Mouse (Mus musculus): Measurements from ENCODE around the gene Itga9. TPM values are rescaled to one million over a fixed set of nuclear protein-coding genes. Genes with fewer than 3 reads are reported as not detected.

The Itga9 gene
- polyA plus RNA-seq, 1 experiment from 2014 or later = 12.2 TPM

GRCm38 (mm10) chr9:118862852-118863260 lies 256.4 kb downstream of the Itga9 start:
- no peaks in the 10 kb centered on the region for H3K36me3 ChIP-seq
- no peak overlapping the region for H3K27ac ChIP-seq
- no peak for ATAC-seq
- peaks cover 11% of the 10 kb centered on the region; the same call in 1 of the 2 replicates for H3K4me1 ChIP-seq (replicated peaks)
- H3K27me3 ChIP-seq (replicated peaks) = no peaks in the 10 kb centered on the region
- H3K4me2 ChIP-seq (replicated peaks) = no peak overlapping the region
- H3K9ac ChIP-seq = no peak overlapping the region
- H3K4me3 ChIP-seq (replicated peaks) = no peak overlapping the region
- no peaks in the 10 kb centered on the region for H3K9me3 ChIP-seq
- WGBS = 45% methylated on average over 9 of the region's 9 CpGs

DNA sequence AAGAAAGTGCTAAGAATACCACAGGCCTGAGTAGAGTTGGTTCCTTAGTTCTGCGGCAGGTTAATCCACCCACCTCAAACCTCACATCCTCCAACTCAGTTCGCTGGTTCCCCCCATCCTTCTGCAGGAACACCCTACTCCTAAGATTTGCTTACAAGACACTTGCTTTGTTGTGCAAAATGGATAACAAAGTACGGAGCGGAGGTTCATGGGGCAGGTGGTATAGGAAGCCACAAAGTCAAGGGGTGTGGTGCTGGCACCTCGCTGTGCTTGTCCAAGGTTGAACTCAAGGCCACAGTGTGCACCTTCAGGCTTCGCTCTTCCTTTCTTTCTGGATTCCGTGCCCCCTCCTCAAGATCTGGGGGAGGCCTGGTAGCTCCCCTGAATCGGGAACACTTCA lies 257.0 kb downstream of the Itga9 start:
- no peaks in the 10 kb centered on the region for H3K36me3 ChIP-seq
- H3K4me2 ChIP-seq (replicated peaks) = no peak overlapping the region
- no peak for ATAC-seq
- peaks cover 11% of the 10 kb centered on the region; the same call in 1 of the 2 replicates for H3K4me1 ChIP-seq (replicated peaks)
- no peak overlapping the region for H3K9ac ChIP-seq
- no peak overlapping the region for H3K27ac ChIP-seq
- H3K9me3 ChIP-seq = no peaks in the 10 kb centered on the region
- no peaks in the 10 kb centered on the region for H3K27me3 ChIP-seq (replicated peaks)
- 94% methylated on average over 8 of the region's 8 CpGs for WGBS
- H3K4me3 ChIP-seq (replicated peaks) = no peak overlapping the region

- ATAC-seq = no peak
Observed at GRCm38 (mm10) chr9:118866949-118867348, 260.5 kb downstream of the Itga9 start.

GRCm38 (mm10) chr9:118867851-118868250 lies 261.4 kb downstream of the Itga9 start:
- Histone ChIP-seq H3K4me2 (replicated peaks) (no peak overlapping the region), H3K9me3 (no peaks in the 10 kb centered on the region), H3K9ac (no peak overlapping the region), H3K27ac (no peak overlapping the region), H3K36me3 (no peaks in the 10 kb centered on the region), H3K27me3 (replicated peaks) (no peaks in the 10 kb centered on the region), H3K4me3 (replicated peaks) (no peak overlapping the region), H3K4me1 (replicated peaks) (no peaks in the 10 kb centered on the region)
- 85% methylated on average over 8 of the region's 8 CpGs for WGBS
- ATAC-seq = no peak

More at GRCm38 (mm10) chr9:118866949-118867348, 260.5 kb downstream of the Itga9 start:
- Histone ChIP-seq H3K27me3 (replicated peaks) (no peaks in the 10 kb centered on the region), H3K4me2 (replicated peaks) (no peak overlapping the region), H3K27ac (no peak overlapping the region), H3K4me1 (replicated peaks) (0 out of 2 replicates have a peak, but pooled peaks cover 4% of the 10 kb centered on the region), H3K36me3 (no peaks in the 10 kb centered on the region), H3K4me3 (replicated peaks) (no peak overlapping the region), H3K9me3 (no peaks in the 10 kb centered on the region), H3K9ac (no peak overlapping the region)
- WGBS = 98% methylated on average over 2 of the region's 2 CpGs

DNA sequence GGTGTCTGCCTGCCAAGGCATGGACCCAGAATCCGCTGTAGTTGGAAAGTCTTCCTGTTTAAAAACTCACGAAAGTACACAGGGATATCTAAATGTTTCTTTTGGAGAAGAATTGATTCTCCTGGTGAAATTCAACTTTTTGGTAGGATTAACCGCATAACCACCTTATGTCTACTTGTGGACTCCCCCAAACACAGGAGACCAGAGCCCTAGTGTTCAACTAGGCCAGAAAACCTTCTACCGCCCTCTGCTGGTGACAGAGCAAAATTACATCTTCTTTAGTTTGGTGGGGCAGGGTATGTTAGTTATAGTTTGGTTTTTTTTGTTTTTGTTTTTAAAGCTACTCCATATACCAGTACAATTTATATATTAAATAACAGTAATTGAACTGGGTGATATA lies 264.6 kb downstream of the Itga9 start:
- WGBS = 50% methylated on average over 4 of the region's 4 CpGs
- Histone ChIP-seq H3K36me3 (0 out of 2 replicates have a peak, but pooled peaks cover 6% of the 10 kb centered on the region), H3K4me1 (replicated peaks) (peaks cover 6% of the 10 kb centered on the region), H3K27ac (no peak overlapping the region), H3K27me3 (replicated peaks) (no peaks in the 10 kb centered on the region), H3K4me2 (replicated peaks) (no peak overlapping the region), H3K9me3 (no peaks in the 10 kb centered on the region), H3K4me3 (replicated peaks) (no peak overlapping the region), H3K9ac (no peak overlapping the region)
- ATAC-seq = no peak

DNA sequence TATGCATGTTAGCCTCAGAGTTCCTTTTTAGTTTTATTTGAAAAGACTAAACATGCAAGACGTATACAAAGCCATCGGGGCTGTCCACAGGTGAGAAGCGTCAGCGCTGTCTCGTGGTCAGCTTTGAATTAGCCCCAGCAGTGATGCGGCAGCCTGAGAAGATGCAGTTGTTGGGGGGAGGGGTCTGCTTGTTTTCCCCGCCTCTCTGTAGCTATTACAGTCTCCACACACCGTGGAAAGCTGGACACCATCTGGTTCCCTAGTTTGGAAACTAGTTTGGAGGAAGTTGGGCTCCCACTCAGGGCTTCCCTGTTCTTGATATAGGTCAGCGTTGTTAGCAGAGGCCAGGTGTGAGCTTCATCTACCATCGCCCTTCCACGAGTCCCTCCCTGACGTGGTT lies 266.5 kb downstream of the Itga9 start:
- Histone ChIP-seq H3K4me1 (replicated peaks) (peaks cover 8% of the 10 kb centered on the region), H3K27ac (no peak overlapping the region), H3K4me3 (replicated peaks) (no peak overlapping the region), H3K36me3 (0 out of 2 replicates have a peak, but pooled peaks cover 6% of the 10 kb centered on the region), H3K27me3 (replicated peaks) (no peaks in the 10 kb centered on the region), H3K4me2 (replicated peaks) (no peak overlapping the region), H3K9me3 (no peaks in the 10 kb centered on the region), H3K9ac (no peak overlapping the region)
- WGBS = 57% methylated on average over 12 of the region's 12 CpGs
- ATAC-seq = no peak

- Histone ChIP-seq H3K27ac (no peak overlapping the region), H3K36me3 (0 out of 2 replicates have a peak, but pooled peaks cover 6% of the 10 kb centered on the region), H3K9ac (no peak overlapping the region), H3K9me3 (no peaks in the 10 kb centered on the region), H3K4me1 (replicated peaks) (peaks cover 8% of the 10 kb centered on the region), H3K4me2 (replicated peaks) (no peak overlapping the region), H3K4me3 (replicated peaks) (no peak overlapping the region), H3K27me3 (replicated peaks) (no peaks in the 10 kb centered on the region)
- 92% methylated on average over 3 of the region's 3 CpGs for WGBS
- no peak for ATAC-seq
Observed at GRCm38 (mm10) chr9:118873596-118873995, 267.1 kb downstream of the Itga9 start.

DNA sequence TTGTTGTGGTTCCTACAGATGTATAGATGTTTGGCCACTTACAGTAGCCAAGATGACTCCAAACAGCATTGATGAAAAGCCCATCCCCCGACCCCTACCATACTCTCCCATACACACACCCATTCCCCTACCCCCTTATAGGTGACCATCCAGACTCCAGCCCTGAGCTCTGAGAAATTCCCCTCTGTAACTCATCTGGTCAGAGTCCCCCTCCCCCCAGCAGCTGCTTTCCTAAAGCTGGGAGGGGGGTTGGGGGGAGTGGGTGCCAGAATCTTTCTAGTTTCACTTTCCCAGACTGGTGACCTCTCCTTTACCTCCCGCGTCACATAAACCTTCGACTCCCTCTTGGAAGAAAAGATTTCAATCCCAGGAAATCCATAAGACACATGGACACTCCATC lies 269.2 kb downstream of the Itga9 start:
- H3K27me3 ChIP-seq (replicated peaks) = no peaks in the 10 kb centered on the region
- H3K4me2 ChIP-seq (replicated peaks) = no peak overlapping the region
- H3K27ac ChIP-seq = no peak overlapping the region
- peaks cover 8% of the 10 kb centered on the region for H3K4me1 ChIP-seq (replicated peaks)
- no peak overlapping the region for H3K9ac ChIP-seq
- ATAC-seq = 0 out of 2 replicates have a peak, but pooled peaks have one; percentile 25
- H3K36me3 ChIP-seq = 0 out of 2 replicates have a peak, but pooled peaks cover 6% of the 10 kb centered on the region
- H3K4me3 ChIP-seq (replicated peaks) = no peak overlapping the region
- WGBS = 43% methylated on average over 4 of the region's 4 CpGs
- no peaks in the 10 kb centered on the region for H3K9me3 ChIP-seq

- ATAC-seq = no peak
- no peak overlapping the region for H3K4me3 ChIP-seq (replicated peaks)
- 0 out of 2 replicates have a peak, but pooled peaks cover 6% of the 10 kb centered on the region for H3K36me3 ChIP-seq
- H3K9ac ChIP-seq = no peak overlapping the region
- no peak overlapping the region for H3K27ac ChIP-seq
- peaks cover 8% of the 10 kb centered on the region for H3K4me1 ChIP-seq (replicated peaks)
- no peaks in the 10 kb centered on the region for H3K27me3 ChIP-seq (replicated peaks)
- WGBS = 85% methylated on average over 10 of the region's 10 CpGs
- H3K4me2 ChIP-seq (replicated peaks) = no peak overlapping the region
- no peaks in the 10 kb centered on the region for H3K9me3 ChIP-seq
Observed at GRCm38 (mm10) chr9:118876902-118877301, 270.4 kb downstream of the Itga9 start.

- WGBS = 77% methylated on average over 7 of the region's 7 CpGs
- ATAC-seq = no peak
- H3K4me1 ChIP-seq (replicated peaks) = peaks cover 8% of the 10 kb centered on the region
- no peaks in the 10 kb centered on the region for H3K9me3 ChIP-seq
- H3K36me3 ChIP-seq = 0 out of 2 replicates have a peak, but pooled peaks cover 6% of the 10 kb centered on the region
- H3K4me2 ChIP-seq (replicated peaks) = no peak overlapping the region
- no peak overlapping the region for H3K4me3 ChIP-seq (replicated peaks)
- no peaks in the 10 kb centered on the region for H3K27me3 ChIP-seq (replicated peaks)
- H3K9ac ChIP-seq = no peak overlapping the region
- H3K27ac ChIP-seq = no peak overlapping the region
Observed at GRCm38 (mm10) chr9:118877365-118878008, 271.0 kb downstream of the Itga9 start.

DNA sequence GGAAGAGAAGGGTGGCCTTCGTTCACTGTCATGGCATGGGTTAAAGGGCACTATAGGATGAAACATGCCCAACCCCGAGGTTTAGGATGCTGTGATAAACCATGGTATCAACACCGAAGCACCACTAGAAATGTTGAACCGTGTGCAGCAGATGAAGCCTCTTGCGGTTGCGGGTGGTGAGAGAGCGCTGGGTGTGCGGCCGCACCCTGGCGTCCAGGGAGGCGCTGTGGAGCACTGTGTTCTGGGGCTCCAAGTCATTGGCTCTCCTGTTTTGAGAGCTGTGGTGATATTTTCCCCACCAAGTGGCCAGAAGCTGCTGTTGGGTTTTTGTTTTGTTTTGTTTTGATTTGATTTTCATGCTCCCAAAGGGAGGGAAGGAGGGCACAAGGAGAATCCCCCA lies 272.1 kb downstream of the Itga9 start:
- no peaks in the 10 kb centered on the region for H3K9me3 ChIP-seq

DNA sequence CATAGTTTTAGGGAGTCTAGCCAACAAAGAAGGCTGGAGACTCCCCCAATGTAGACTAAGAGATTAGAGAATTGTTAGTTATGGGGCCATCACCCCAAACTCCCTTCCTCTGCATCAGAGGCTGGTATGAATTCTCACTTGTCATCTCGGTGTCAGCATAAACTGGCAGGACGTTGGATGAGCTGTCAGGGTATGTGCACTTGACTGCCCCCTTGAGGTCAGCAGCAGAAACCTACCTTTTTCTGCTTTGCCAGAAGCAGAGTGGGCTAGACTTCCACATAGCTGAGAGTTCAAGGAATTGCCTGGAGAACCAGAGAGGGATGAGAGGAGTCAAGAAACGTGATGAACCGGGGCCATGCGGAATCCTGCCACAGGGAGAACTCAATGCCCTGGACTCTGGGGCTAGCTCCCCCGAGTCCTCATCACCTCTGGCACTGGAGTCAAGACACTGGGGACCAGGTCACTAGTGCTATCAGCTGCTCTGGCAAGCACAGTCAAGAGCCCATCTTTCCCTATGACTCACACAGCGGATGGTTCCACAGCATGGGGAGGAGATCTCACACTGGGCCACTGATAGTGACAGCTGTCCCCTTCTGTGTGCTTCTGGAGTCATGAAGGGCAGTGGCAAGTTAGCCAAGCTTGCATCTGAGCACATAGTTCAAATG lies 274.9 kb downstream of the Itga9 start:
- Histone ChIP-seq H3K36me3 (no peaks in the 10 kb centered on the region), H3K4me2 (replicated peaks) (no peak overlapping the region), H3K4me1 (replicated peaks) (0 out of 2 replicates have a peak, but pooled peaks cover 2% of the 10 kb centered on the region), H3K9me3 (no peaks in the 10 kb centered on the region), H3K9ac (no peak overlapping the region), H3K4me3 (replicated peaks) (no peak overlapping the region), H3K27me3 (replicated peaks) (no peaks in the 10 kb centered on the region), H3K27ac (no peak overlapping the region)
- WGBS = 77% methylated on average over 7 of the region's 7 CpGs
- ATAC-seq = no peak

More for the DNA sequence above, 272.1 kb downstream of the Itga9 start:
- H3K9ac ChIP-seq = no peak overlapping the region
- ATAC-seq = no peak
- WGBS = 87% methylated on average over 11 of the region's 11 CpGs
- H3K27ac ChIP-seq = no peak overlapping the region
- no peak overlapping the region for H3K4me2 ChIP-seq (replicated peaks)
- H3K4me3 ChIP-seq (replicated peaks) = no peak overlapping the region
- no peaks in the 10 kb centered on the region for H3K27me3 ChIP-seq (replicated peaks)
- peaks cover 8% of the 10 kb centered on the region for H3K4me1 ChIP-seq (replicated peaks)
- H3K36me3 ChIP-seq = 0 out of 2 replicates have a peak, but pooled peaks cover 6% of the 10 kb centered on the region

Measured in intestine, embryonic 15.5 days (tissue).